22 mouse cellular contexts compared by ENCODE assay signal in genomic region chr1:165129573-165129972, GRCm38 (mm10). TPM values are rescaled to one million over a fixed set of nuclear protein-coding genes. Genes with fewer than 3 reads are reported as not detected.
"Had no signal": no experiment of that assay in that cellular context is flagged by ENCODE, and none has a peak within 500 bp of the region (broad histone marks: within the 10 kb centered on the region; RNA-seq: fewer than 3 reads in every experiment).

No protein-coding gene starts in this region.

- H3K36me3 ChIP-seq: kidney, embryonic 15.5 days; limb, embryonic 13.5 days; midbrain, embryonic 12.5 days; stomach, embryonic 15.5 days had no signal

- H3K27me3 ChIP-seq: kidney, embryonic 15.5 days; limb, embryonic 13.5 days; midbrain, embryonic 12.5 days; stomach, embryonic 15.5 days had no signal

- ATAC-seq: intestine, embryonic 16.5 days had no signal

- H3K4me2 ChIP-seq: kidney, embryonic 15.5 days; limb, embryonic 13.5 days; midbrain, embryonic 12.5 days; stomach, embryonic 15.5 days had no signal

- H3K27ac ChIP-seq: kidney, embryonic 15.5 days; limb, embryonic 13.5 days; liver, embryonic 14.5 days; midbrain, embryonic 12.5 days; stomach, embryonic 15.5 days had no signal

- H3K9me3 ChIP-seq: kidney, embryonic 15.5 days; limb, embryonic 13.5 days; midbrain, embryonic 12.5 days; stomach, embryonic 15.5 days had no signal

- H3K9ac ChIP-seq: kidney, embryonic 15.5 days; limb, embryonic 13.5 days; liver, embryonic 14.5 days; midbrain, embryonic 12.5 days; stomach, embryonic 15.5 days had no signal

- H3K4me3 ChIP-seq: kidney, embryonic 15.5 days; limb, embryonic 13.5 days; midbrain, embryonic 12.5 days; myocyte; stomach, embryonic 15.5 days had no signal

- DNase-seq: kidney, adult 2 months; kidney, postnatal 14 days; layer of hippocampus, adult 9-11 months; layer of hippocampus, postnatal 36 days; left cerebral cortex, postnatal 4 days; lung, adult 18-20 months; right cerebral cortex, postnatal 14 days; thymus, adult 2 months; thymus, postnatal 25 days had no signal

- H3K4me1 ChIP-seq: kidney, embryonic 15.5 days; limb, embryonic 13.5 days; midbrain, embryonic 12.5 days; stomach, embryonic 15.5 days had no signal

RNA-seq across cellular contexts. Expression of gene Tbx19, which starts 31.0 kb away (rescaled TPM):
- total RNA-seq: layer of hippocampus, postnatal 36 days; left cerebral cortex, postnatal 10 days; left cerebral cortex, postnatal 4 days; liver, adult 2 months; megakaryocyte-erythroid progenitor cell, adult 5-6 weeks; neutrophil, adult 5-6 weeks had no signal
- polyA plus RNA-seq: intestine, embryonic 16.5 days; kidney, adult 2 months; large intestine, adult 2 months; limb, embryonic 13.5 days; liver, adult 2 months; midbrain, embryonic 12.5 days; myocyte; stomach, embryonic 15.5 days; urinary bladder, adult 2 months had no signal
